Mouse (Mus musculus): ENCODE measurements at regions not wholly inside any gene's neighbourhood (a gene's known extent, or its start where the extent isn't known, plus 50 kb on each side); places are given as distances from the start of the nearest gene placed in this dataset.

GRCm38 (mm10) chr16:79449732-79450131 is 358.8 kb upstream of the Tmprss15 start:
- Histone ChIP-seq H3K27me3 (ENCODE audit: control insufficient read depth, insufficient read depth, low read length, poor library complexity, severe bottlenecking) (no peaks in the 10 kb centered on the region), H3K36me3 (ENCODE audit: control insufficient read depth, insufficient read depth, low read length, poor library complexity, severe bottlenecking) (no peaks in the 10 kb centered on the region), H3K9ac (ENCODE audit: low read depth, poor library complexity, severe bottlenecking) (no peak overlapping the region), H3K9me3 (replicated peaks; ENCODE audit: control insufficient read depth, insufficient read depth, low read length, poor library complexity, severe bottlenecking) (no peaks in the 10 kb centered on the region), H3K4me3 (ENCODE audit: low read depth, low read length) (no peak overlapping the region), H3K27ac (ENCODE audit: insufficient read depth, low read length) (no peak overlapping the region), H3K4me1 (ENCODE audit: control insufficient read depth, insufficient read depth, low read length) (no peaks in the 10 kb centered on the region)
- no peak for TF ChIP-seq CTCF (IDR thresholded peaks at IDR 0.05; ENCODE audit: low read depth, low read length)

GRCm38 (mm10) chr16:79407385-79407784 is 316.5 kb upstream of the Tmprss15 start:
- Histone ChIP-seq H3K27me3 (ENCODE audit: control insufficient read depth, insufficient read depth, low read length, poor library complexity, severe bottlenecking) (no peaks in the 10 kb centered on the region), H3K36me3 (ENCODE audit: control insufficient read depth, insufficient read depth, low read length, poor library complexity, severe bottlenecking) (no peaks in the 10 kb centered on the region), H3K9me3 (replicated peaks; ENCODE audit: control insufficient read depth, insufficient read depth, low read length, poor library complexity, severe bottlenecking) (no peaks in the 10 kb centered on the region), H3K9ac (ENCODE audit: low read depth, poor library complexity, severe bottlenecking) (no peak overlapping the region), H3K4me3 (ENCODE audit: low read depth, low read length) (no peak overlapping the region), H3K4me1 (ENCODE audit: control insufficient read depth, insufficient read depth, low read length) (no peaks in the 10 kb centered on the region), H3K27ac (ENCODE audit: insufficient read depth, low read length) (no peak overlapping the region)
- TF ChIP-seq EP300 (IDR thresholded peaks at IDR 0.05; ENCODE audit: insufficient read depth, low read depth, low read length) (no peak), POLR2A (IDR thresholded peaks at IDR 0.05; ENCODE audit: insufficient read depth, low read length) (no peak), CTCF (IDR thresholded peaks at IDR 0.05; ENCODE audit: low read depth, low read length) (no peak)

GRCm38 (mm10) chr16:79406216-79406615 is 315.3 kb upstream of the Tmprss15 start:
- no peak overlapping the region for H3K9ac ChIP-seq (ENCODE audit: low read depth, poor library complexity, severe bottlenecking)
- H3K4me1 ChIP-seq (ENCODE audit: control insufficient read depth, insufficient read depth, low read length): no peaks in the 10 kb centered on the region
- H3K27ac ChIP-seq (ENCODE audit: insufficient read depth, low read length): no peak overlapping the region
- no peaks in the 10 kb centered on the region for H3K36me3 ChIP-seq (ENCODE audit: control insufficient read depth, insufficient read depth, low read length, poor library complexity, severe bottlenecking)
- no peak overlapping the region for H3K4me3 ChIP-seq (ENCODE audit: low read depth, low read length)
- no peaks in the 10 kb centered on the region for H3K27me3 ChIP-seq (ENCODE audit: control insufficient read depth, insufficient read depth, low read length, poor library complexity, severe bottlenecking)
- TF ChIP-seq EP300 (IDR thresholded peaks at IDR 0.05; ENCODE audit: insufficient read depth, low read depth, low read length): no peak
- no peak for TF ChIP-seq POLR2A (IDR thresholded peaks at IDR 0.05; ENCODE audit: insufficient read depth, low read length)
- no peak for TF ChIP-seq CTCF (IDR thresholded peaks at IDR 0.05; ENCODE audit: low read depth, low read length)
- no peaks in the 10 kb centered on the region for H3K9me3 ChIP-seq (replicated peaks; ENCODE audit: control insufficient read depth, insufficient read depth, low read length, poor library complexity, severe bottlenecking)

GRCm38 (mm10) chr16:79404064-79404463 is 313.2 kb upstream of the Tmprss15 start:
- no peak overlapping the region for H3K9ac ChIP-seq (ENCODE audit: low read depth, poor library complexity, severe bottlenecking)
- H3K4me1 ChIP-seq (ENCODE audit: control insufficient read depth, insufficient read depth, low read length): no peaks in the 10 kb centered on the region
- H3K36me3 ChIP-seq (ENCODE audit: control insufficient read depth, insufficient read depth, low read length, poor library complexity, severe bottlenecking): no peaks in the 10 kb centered on the region
- H3K27ac ChIP-seq (ENCODE audit: insufficient read depth, low read length): no peak overlapping the region
- no peaks in the 10 kb centered on the region for H3K27me3 ChIP-seq (ENCODE audit: control insufficient read depth, insufficient read depth, low read length, poor library complexity, severe bottlenecking)
- TF ChIP-seq POLR2A (IDR thresholded peaks at IDR 0.05; ENCODE audit: insufficient read depth, low read length) (no peak), EP300 (IDR thresholded peaks at IDR 0.05; ENCODE audit: insufficient read depth, low read depth, low read length) (no peak), CTCF (IDR thresholded peaks at IDR 0.05; ENCODE audit: low read depth, low read length) (no peak)
- no peak overlapping the region for H3K4me3 ChIP-seq (ENCODE audit: low read depth, low read length)
- H3K9me3 ChIP-seq (replicated peaks; ENCODE audit: control insufficient read depth, insufficient read depth, low read length, poor library complexity, severe bottlenecking): no peaks in the 10 kb centered on the region

- TF ChIP-seq EP300 (IDR thresholded peaks at IDR 0.05; ENCODE audit: insufficient read depth, low read depth, low read length): no peak
- TF ChIP-seq POLR2A (IDR thresholded peaks at IDR 0.05; ENCODE audit: insufficient read depth, low read length): no peak
- TF ChIP-seq CTCF (IDR thresholded peaks at IDR 0.05; ENCODE audit: low read depth, low read length): no peak
- H3K27ac ChIP-seq (ENCODE audit: insufficient read depth, low read length): no peak overlapping the region
- no peaks in the 10 kb centered on the region for H3K9me3 ChIP-seq (replicated peaks; ENCODE audit: control insufficient read depth, insufficient read depth, low read length, poor library complexity, severe bottlenecking)
- H3K9ac ChIP-seq (ENCODE audit: low read depth, poor library complexity, severe bottlenecking): no peak overlapping the region
- H3K4me1 ChIP-seq (ENCODE audit: control insufficient read depth, insufficient read depth, low read length): no peaks in the 10 kb centered on the region
- H3K36me3 ChIP-seq (ENCODE audit: control insufficient read depth, insufficient read depth, low read length, poor library complexity, severe bottlenecking): no peaks in the 10 kb centered on the region
- H3K4me3 ChIP-seq (ENCODE audit: low read depth, low read length): no peak overlapping the region
- no peaks in the 10 kb centered on the region for H3K27me3 ChIP-seq (ENCODE audit: control insufficient read depth, insufficient read depth, low read length, poor library complexity, severe bottlenecking)
Observed at GRCm38 (mm10) chr16:79400100-79400499, 309.2 kb upstream of the Tmprss15 start.

- Histone ChIP-seq H3K4me3 (ENCODE audit: low read depth, low read length) (no peak overlapping the region), H3K27me3 (ENCODE audit: control insufficient read depth, insufficient read depth, low read length, poor library complexity, severe bottlenecking) (no peaks in the 10 kb centered on the region), H3K36me3 (ENCODE audit: control insufficient read depth, insufficient read depth, low read length, poor library complexity, severe bottlenecking) (no peaks in the 10 kb centered on the region), H3K9ac (ENCODE audit: low read depth, poor library complexity, severe bottlenecking) (no peak overlapping the region), H3K27ac (ENCODE audit: insufficient read depth, low read length) (no peak overlapping the region), H3K4me1 (ENCODE audit: control insufficient read depth, insufficient read depth, low read length) (no peaks in the 10 kb centered on the region), H3K9me3 (replicated peaks; ENCODE audit: control insufficient read depth, insufficient read depth, low read length, poor library complexity, severe bottlenecking) (no peaks in the 10 kb centered on the region)
- no peak for TF ChIP-seq CTCF (IDR thresholded peaks at IDR 0.05; ENCODE audit: low read depth, low read length)
- TF ChIP-seq POLR2A (IDR thresholded peaks at IDR 0.05; ENCODE audit: insufficient read depth, low read length): no peak
- no peak for TF ChIP-seq EP300 (IDR thresholded peaks at IDR 0.05; ENCODE audit: insufficient read depth, low read depth, low read length)
Observed at GRCm38 (mm10) chr16:79398476-79398875, 307.6 kb upstream of the Tmprss15 start.
